Mouse (Mus musculus): ENCODE results near the gene Fam89b. TPM values are rescaled to one million over a fixed set of nuclear protein-coding genes. Genes with fewer than 3 reads are reported as not detected.

The Fam89b gene
- 66.3 and 79.4 TPM in 2 replicates for polyA plus RNA-seq (2012; rRNA removed)

- DNase-seq (ENCODE audit: low spot score): peak; percentile 74
These were observed at the start of gene Fam89b for GRCm38 (mm10) chr19:5729444-5729815. Gene Fam89b, minus strand, starts transcription at chr19:5729653.

GRCm38 (mm10) chr19:5778312-5778711 lies 48.9 kb upstream of the Fam89b start:
- DNase-seq (ENCODE audit: low spot score): no peak

GRCm38 (mm10) chr19:5777387-5778032 lies 48.1 kb upstream of the Fam89b start:
- no peak for DNase-seq (ENCODE audit: low spot score)

- peak; percentile 92 for DNase-seq (ENCODE audit: low spot score)
These were observed 41.7 kb upstream of the Fam89b start, which contains the start of gene Scyl1 for GRCm38 (mm10) chr19:5770925-5771860. Gene Scyl1, minus strand, starts transcription at chr19:5771419.

GRCm38 (mm10) chr19:5770311-5770710 lies 40.9 kb upstream of the Fam89b start:
- no peak for DNase-seq (ENCODE audit: low spot score)

GRCm38 (mm10) chr19:5767271-5767670 lies 37.8 kb upstream of the Fam89b start:
- no peak for DNase-seq (ENCODE audit: low spot score)

- no peak for DNase-seq (ENCODE audit: low spot score)
These were observed 33.7 kb upstream of the Fam89b start for GRCm38 (mm10) chr19:5763163-5763562.

GRCm38 (mm10) chr19:5758878-5759403 lies 29.5 kb upstream of the Fam89b start:
- DNase-seq (ENCODE audit: low spot score): no peak

GRCm38 (mm10) chr19:5756991-5757636 lies 27.7 kb upstream of the Fam89b start:
- DNase-seq (ENCODE audit: low spot score): no peak

GRCm38 (mm10) chr19:5756321-5756985 lies 27.0 kb upstream of the Fam89b start:
- no peak for DNase-seq (ENCODE audit: low spot score)

GRCm38 (mm10) chr19:5751742-5752141 lies 22.3 kb upstream of the Fam89b start:
- no peak for DNase-seq (ENCODE audit: low spot score)

- no peak for DNase-seq (ENCODE audit: low spot score)
These were observed 21.5 kb upstream of the Fam89b start for GRCm38 (mm10) chr19:5750951-5751350.

GRCm38 (mm10) chr19:5749476-5749875 lies 20.0 kb upstream of the Fam89b start:
- DNase-seq (ENCODE audit: low spot score): no peak

GRCm38 (mm10) chr19:5746907-5747363 lies 17.5 kb upstream of the Fam89b start:
- no peak for DNase-seq (ENCODE audit: low spot score)

GRCm38 (mm10) chr19:5745756-5746710 lies 16.6 kb upstream of the Fam89b start:
- DNase-seq (ENCODE audit: low spot score): no peak

- no peak for DNase-seq (ENCODE audit: low spot score)
These were observed 14.1 kb upstream of the Fam89b start for GRCm38 (mm10) chr19:5743576-5743975.

- DNase-seq (ENCODE audit: low spot score): no peak
These were observed 12.8 kb upstream of the Fam89b start for GRCm38 (mm10) chr19:5742241-5742641.

- DNase-seq (ENCODE audit: low spot score): peak; percentile 76
These were observed 12.3 kb upstream of the Fam89b start for GRCm38 (mm10) chr19:5741641-5742240.
